ENCODE assay signal across 25 mouse cellular contexts in genomic region chr17:67957603-67958002, GRCm38 (mm10). TPM values are rescaled to one million over a fixed set of nuclear protein-coding genes. Genes with fewer than 3 reads are reported as not detected.
DNase-seq lines count a peak whose midpoint lies in the region; ATAC-seq and TF ChIP-seq lines count a peak whose summit lies in the region.
"Had no signal": no experiment of that assay in that cellular context is flagged by ENCODE, and none has a peak within 500 bp of the region (broad histone marks: within the 10 kb centered on the region; RNA-seq: fewer than 3 reads in every experiment).

No protein-coding gene starts in this region.

- no peaks in the 10 kb centered on the region for H3K27me3 ChIP-seq in embryonic facial prominence, embryonic 14.5 days (replicated peaks; ENCODE audit: control insufficient read depth, insufficient read depth, low read length)
- no peaks in the 10 kb centered on the region for H3K27me3 ChIP-seq in embryonic facial prominence, embryonic 10.5 days (replicated peaks; ENCODE audit: low read depth, poor library complexity, severe bottlenecking)
- H3K27me3 ChIP-seq in liver, embryonic 11.5 days (replicated peaks; ENCODE audit: control insufficient read depth, insufficient read depth, low read length): no peaks in the 10 kb centered on the region
- H3K27me3 ChIP-seq in liver, embryonic 12.5 days (replicated peaks): no peaks in the 10 kb centered on the region
- H3K27me3 ChIP-seq in stomach, embryonic 16.5 days (ENCODE audit: control insufficient read depth, insufficient read depth, low read length): no peaks in the 10 kb centered on the region
- H3K27me3 ChIP-seq in stomach, postnatal 0 days (ENCODE audit: control insufficient read depth, insufficient read depth, low read length): no peaks in the 10 kb centered on the region
- H3K27me3 ChIP-seq: embryonic facial prominence, embryonic 13.5 days; heart, embryonic 15.5 days had no signal

- H3K4me1 ChIP-seq in embryonic facial prominence, embryonic 14.5 days (ENCODE audit: control insufficient read depth, insufficient read depth, low read length): peaks cover 31% of the 10 kb centered on the region
- peaks cover 61% of the 10 kb centered on the region for H3K4me1 ChIP-seq in embryonic facial prominence, embryonic 10.5 days
- H3K4me1 ChIP-seq in liver, embryonic 11.5 days (replicated peaks; ENCODE audit: control insufficient read depth, insufficient read depth, low read length): peaks cover 9% of the 10 kb centered on the region
- H3K4me1 ChIP-seq in liver, embryonic 12.5 days: peaks cover 8% of the 10 kb centered on the region
- peaks cover 30% of the 10 kb centered on the region for H3K4me1 ChIP-seq in stomach, embryonic 16.5 days (ENCODE audit: control insufficient read depth, insufficient read depth, low read length)
- peaks cover 5% of the 10 kb centered on the region for H3K4me1 ChIP-seq in stomach, postnatal 0 days (replicated peaks; ENCODE audit: control insufficient read depth, insufficient read depth)

- WGBS in embryonic facial prominence, embryonic 14.5 days: 85% methylated on average over 1 of the region's 1 CpGs
- 78% methylated on average over 1 of the region's 1 CpGs for WGBS in embryonic facial prominence, embryonic 10.5 days
- 39% methylated on average over 1 of the region's 1 CpGs for WGBS in liver, embryonic 11.5 days
- WGBS in liver, embryonic 12.5 days (ENCODE audit: insufficient replicate concordance): 26% methylated on average over 1 of the region's 1 CpGs
- WGBS in stomach, embryonic 16.5 days: 50% methylated on average over 1 of the region's 1 CpGs
- WGBS in stomach, postnatal 0 days: 74% methylated on average over 1 of the region's 1 CpGs

- ATAC-seq in embryonic facial prominence, embryonic 14.5 days (ENCODE audit: low read depth): no peak
- 0 out of 2 replicates have a peak, but pooled peaks have one; percentile 31 for ATAC-seq in liver, embryonic 11.5 days (replicated peaks; ENCODE audit: low FRiP score)
- ATAC-seq in liver, embryonic 12.5 days: no peak
- ATAC-seq in stomach, embryonic 16.5 days (ENCODE audit: insufficient read depth, low FRiP score): no peak; the same call in 1 of the 2 replicates
- no peak for ATAC-seq in stomach, postnatal 0 days (ENCODE audit: low FRiP score, low TSS enrichment)
- peak; percentile 90 for ATAC-seq in megakaryocyte progenitor cell, adult 5-6 weeks (replicated peaks; ENCODE audit: poor library complexity)
- ATAC-seq: activated CD4-positive, CD25-positive, alpha-beta regulatory T cell, adult 4 months; forebrain, embryonic 14.5 days; forebrain, postnatal 0 days; hindbrain, postnatal 0 days; inflammation-experienced regulatory T-cells, adult 6 months had no signal

- no peak overlapping the region for H3K4me3 ChIP-seq in embryonic facial prominence, embryonic 14.5 days (ENCODE audit: low read depth, low read length)
- H3K4me3 ChIP-seq in embryonic facial prominence, embryonic 10.5 days: no peak overlapping the region
- H3K4me3 ChIP-seq in liver, embryonic 11.5 days (ENCODE audit: low read depth, low read length): no peak overlapping the region
- no peak overlapping the region for H3K4me3 ChIP-seq in liver, embryonic 12.5 days
- H3K4me3 ChIP-seq in stomach, embryonic 16.5 days (replicated peaks; ENCODE audit: low read length): no peak overlapping the region
- no peak overlapping the region for H3K4me3 ChIP-seq in stomach, postnatal 0 days (ENCODE audit: low read depth, low read length)
- H3K4me3 ChIP-seq: embryonic facial prominence, embryonic 13.5 days; heart, embryonic 15.5 days had no signal

- no peak for TF ChIP-seq CTCF in stomach, postnatal 0 days (IDR thresholded peaks at IDR 0.05; ENCODE audit: low read depth)

- no peak for DNase-seq in embryonic facial prominence, embryonic 14.5 days (ENCODE audit: low spot score)
- DNase-seq in embryonic facial prominence, embryonic 10.5 days (ENCODE audit: low spot score): no peak
- DNase-seq in liver, embryonic 11.5 days (ENCODE audit: low spot score): no peak
- no peak for DNase-seq in stomach, postnatal 0 days (ENCODE audit: low spot score)
- no peak for DNase-seq in adrenal gland, adult (ENCODE audit: inconsistent age in 2 of 2, low spot score in 1 of 2)
- DNase-seq: adrenal gland, postnatal 10 days; adrenal gland, postnatal 36 days; cerebellum, adult 18-20 months; cerebellum, adult 9-10 months; cerebellum, postnatal 14 days; forebrain, postnatal 0 days; gastrocnemius, postnatal 25 days; heart, postnatal 10 days; heart, postnatal 36 days had no signal

- no peak overlapping the region for H3K9ac ChIP-seq in embryonic facial prominence, embryonic 14.5 days (ENCODE audit: low read depth, low read length)
- H3K9ac ChIP-seq in liver, embryonic 11.5 days (ENCODE audit: low read depth, low read length): no peak overlapping the region
- no peak overlapping the region for H3K9ac ChIP-seq in liver, embryonic 12.5 days
- H3K9ac ChIP-seq in stomach, embryonic 16.5 days (ENCODE audit: low read length): no peak overlapping the region
- no peak overlapping the region for H3K9ac ChIP-seq in stomach, postnatal 0 days (ENCODE audit: low read length)
- H3K9ac ChIP-seq: embryonic facial prominence, embryonic 13.5 days; forebrain, postnatal 0 days; heart, embryonic 15.5 days; hindbrain, embryonic 14.5 days had no signal

- 0 out of 2 replicates have a peak overlapping the region, but pooled peaks have one; percentile 34 for H3K27ac ChIP-seq in embryonic facial prominence, embryonic 14.5 days (replicated peaks; ENCODE audit: low read depth, low read length)
- H3K27ac ChIP-seq in embryonic facial prominence, embryonic 10.5 days (replicated peaks): no peak overlapping the region
- no peak overlapping the region for H3K27ac ChIP-seq in liver, embryonic 11.5 days (ENCODE audit: low read depth, low read length)
- no peak overlapping the region for H3K27ac ChIP-seq in liver, embryonic 12.5 days
- H3K27ac ChIP-seq in stomach, embryonic 16.5 days (ENCODE audit: low read length): peak overlapping the region; percentile 60; the same call in 1 of the 2 replicates
- H3K27ac ChIP-seq in stomach, postnatal 0 days (replicated peaks): no peak overlapping the region
- H3K27ac ChIP-seq: heart, embryonic 15.5 days; hindbrain, embryonic 14.5 days; hindbrain, postnatal 0 days had no signal

- H3K4me2 ChIP-seq in embryonic facial prominence, embryonic 14.5 days (ENCODE audit: low read depth, low read length): no peak overlapping the region
- no peak overlapping the region for H3K4me2 ChIP-seq in liver, embryonic 11.5 days
- H3K4me2 ChIP-seq in liver, embryonic 12.5 days: no peak overlapping the region
- no peak overlapping the region for H3K4me2 ChIP-seq in stomach, embryonic 16.5 days (ENCODE audit: low read depth, low read length)
- H3K4me2 ChIP-seq in stomach, postnatal 0 days (replicated peaks; ENCODE audit: low read depth): no peak overlapping the region
- H3K4me2 ChIP-seq: embryonic facial prominence, embryonic 13.5 days; heart, embryonic 11.5 days; heart, embryonic 15.5 days; hindbrain, embryonic 14.5 days had no signal

- TF ChIP-seq EP300 in stomach, postnatal 0 days (optimal IDR thresholded peaks at IDR 0.05): no peak

- no peaks in the 10 kb centered on the region for H3K36me3 ChIP-seq in embryonic facial prominence, embryonic 14.5 days (ENCODE audit: control insufficient read depth, insufficient read depth, low read length)
- H3K36me3 ChIP-seq in embryonic facial prominence, embryonic 10.5 days (replicated peaks): peaks cover 6% of the 10 kb centered on the region; the same call in 1 of the 2 replicates
- H3K36me3 ChIP-seq in liver, embryonic 11.5 days (ENCODE audit: control insufficient read depth, insufficient read depth, low read length): no peaks in the 10 kb centered on the region
- H3K36me3 ChIP-seq in liver, embryonic 12.5 days: no peaks in the 10 kb centered on the region
- no peaks in the 10 kb centered on the region for H3K36me3 ChIP-seq in stomach, embryonic 16.5 days (ENCODE audit: control insufficient read depth, insufficient read depth, low read length)
- H3K36me3 ChIP-seq in stomach, postnatal 0 days (ENCODE audit: control insufficient read depth, insufficient read depth, low read length): no peaks in the 10 kb centered on the region
- H3K36me3 ChIP-seq: embryonic facial prominence, embryonic 13.5 days; heart, embryonic 15.5 days had no signal

- no peaks in the 10 kb centered on the region for H3K9me3 ChIP-seq in embryonic facial prominence, embryonic 14.5 days (ENCODE audit: control insufficient read depth, low read length)
- H3K9me3 ChIP-seq in embryonic facial prominence, embryonic 10.5 days: no peaks in the 10 kb centered on the region
- H3K9me3 ChIP-seq in liver, embryonic 11.5 days (ENCODE audit: control insufficient read depth, low read length): no peaks in the 10 kb centered on the region
- H3K9me3 ChIP-seq in liver, embryonic 12.5 days (replicated peaks): no peaks in the 10 kb centered on the region
- no peaks in the 10 kb centered on the region for H3K9me3 ChIP-seq in stomach, embryonic 16.5 days (replicated peaks; ENCODE audit: control insufficient read depth, low read length)
- H3K9me3 ChIP-seq in stomach, postnatal 0 days (ENCODE audit: control insufficient read depth, low read length): no peaks in the 10 kb centered on the region
- H3K9me3 ChIP-seq: embryonic facial prominence, embryonic 13.5 days; heart, embryonic 15.5 days had no signal

RNA-seq across cellular contexts. Expression of gene Arhgap28, which starts 46.3 kb away (rescaled TPM):
- 49.2 and 59.2 TPM in 2 replicates for polyA plus RNA-seq in embryonic facial prominence, embryonic 14.5 days (2014; fragmentation: Nextera tagmentation; extraction: Ambion mirVana)
- polyA plus RNA-seq in embryonic facial prominence, embryonic 10.5 days (2016; fragmentation: Nextera tagmentation; extraction: Ambion mirVana): 55.7 and 57.5 TPM in 2 replicates
- 16.5 and 20.7 TPM in 2 replicates for polyA plus RNA-seq in liver, embryonic 11.5 days (2014; fragmentation: Nextera tagmentation; extraction: Ambion mirVana)
- polyA plus RNA-seq in liver, embryonic 12.5 days (2016; fragmentation: Nextera tagmentation; extraction: Ambion mirVana): 5.9 and 6.8 TPM in 2 replicates
- 26.1 and 26.7 TPM in 2 replicates for polyA plus RNA-seq in stomach, embryonic 16.5 days (2015; fragmentation: Nextera tagmentation; extraction: Ambion mirVana)
- 5.7 and 5.8 TPM in 2 replicates for polyA plus RNA-seq in stomach, postnatal 0 days (2015; fragmentation: Nextera tagmentation; extraction: Ambion mirVana)
- total RNA-seq in megakaryocyte progenitor cell, adult 5-6 weeks (2015): 1.3 TPM in 2 replicates
- total RNA-seq in megakaryocyte progenitor cell, adult 5-6 weeks (2017): 1.1 and 1.2 TPM in 2 replicates
- polyA plus RNA-seq: inflammation-experienced regulatory T-cells, adult 6 months had no signal

Comparison
In these comparisons a context has a peak if more than half of its experiments do, and no peak if none do; other contexts are left out.
1. ATAC-seq: peak in liver, embryonic 11.5 days (single experiment) and megakaryocyte progenitor cell, adult 5-6 weeks (single experiment); none in embryonic facial prominence, embryonic 14.5 days (single experiment), liver, embryonic 12.5 days (single experiment), stomach, embryonic 16.5 days (single experiment) and stomach, postnatal 0 days (single experiment).
2. H3K27ac ChIP-seq: peak in embryonic facial prominence, embryonic 14.5 days (single experiment) and stomach, embryonic 16.5 days (single experiment); none in embryonic facial prominence, embryonic 10.5 days (single experiment), liver, embryonic 11.5 days (single experiment), liver, embryonic 12.5 days (single experiment) and stomach, postnatal 0 days (single experiment).